Mouse (Mus musculus): ENCODE results near the gene Mycl. TPM values are rescaled to one million over a fixed set of nuclear protein-coding genes. Genes with fewer than 3 reads are reported as not detected.
"Not testable (repeated sequence)": the region's sequence is repeated elsewhere in the genome, so short reads cannot be mapped to it uniquely, and the experiment has no call there.

Mycl gene
- polyA plus RNA-seq, 1 experiment = 1.6 TPM

- Histone ChIP-seq H3K27me3 (replicated peaks; ENCODE audit: control insufficient read depth, insufficient read depth, low read length) (no peaks in the 10 kb centered on the region), H3K4me3 (ENCODE audit: insufficient read depth, low read depth, low read length) (no peak overlapping the region), H3K4me1 (ENCODE audit: control insufficient read depth, insufficient read depth, low read length) (no peaks in the 10 kb centered on the region), H3K36me3 (ENCODE audit: control insufficient read depth, insufficient read depth, low read length) (no peaks in the 10 kb centered on the region), H3K27ac (ENCODE audit: insufficient read depth, low read depth, low read length) (no peak overlapping the region)
- TF ChIP-seq POLR2A (IDR thresholded peaks at IDR 0.05; ENCODE audit: low read depth, low read length) (no peak), CTCF (conservative IDR thresholded peaks at IDR 0.05; ENCODE audit: insufficient read depth, insufficient read length, low read depth, low read length) (no peak)
- 65% methylated on average over 14 of the region's 14 CpGs for WGBS
- no peak for DNase-seq
Measured at GRCm38 (mm10) chr4:123000130-123000529, 4.7 kb downstream of the Mycl start.

GRCm38 (mm10) chr4:123000617-123001342 lies 5.3 kb downstream of the Mycl start:
- 76% methylated on average over 17 of the region's 17 CpGs for WGBS

DNA sequence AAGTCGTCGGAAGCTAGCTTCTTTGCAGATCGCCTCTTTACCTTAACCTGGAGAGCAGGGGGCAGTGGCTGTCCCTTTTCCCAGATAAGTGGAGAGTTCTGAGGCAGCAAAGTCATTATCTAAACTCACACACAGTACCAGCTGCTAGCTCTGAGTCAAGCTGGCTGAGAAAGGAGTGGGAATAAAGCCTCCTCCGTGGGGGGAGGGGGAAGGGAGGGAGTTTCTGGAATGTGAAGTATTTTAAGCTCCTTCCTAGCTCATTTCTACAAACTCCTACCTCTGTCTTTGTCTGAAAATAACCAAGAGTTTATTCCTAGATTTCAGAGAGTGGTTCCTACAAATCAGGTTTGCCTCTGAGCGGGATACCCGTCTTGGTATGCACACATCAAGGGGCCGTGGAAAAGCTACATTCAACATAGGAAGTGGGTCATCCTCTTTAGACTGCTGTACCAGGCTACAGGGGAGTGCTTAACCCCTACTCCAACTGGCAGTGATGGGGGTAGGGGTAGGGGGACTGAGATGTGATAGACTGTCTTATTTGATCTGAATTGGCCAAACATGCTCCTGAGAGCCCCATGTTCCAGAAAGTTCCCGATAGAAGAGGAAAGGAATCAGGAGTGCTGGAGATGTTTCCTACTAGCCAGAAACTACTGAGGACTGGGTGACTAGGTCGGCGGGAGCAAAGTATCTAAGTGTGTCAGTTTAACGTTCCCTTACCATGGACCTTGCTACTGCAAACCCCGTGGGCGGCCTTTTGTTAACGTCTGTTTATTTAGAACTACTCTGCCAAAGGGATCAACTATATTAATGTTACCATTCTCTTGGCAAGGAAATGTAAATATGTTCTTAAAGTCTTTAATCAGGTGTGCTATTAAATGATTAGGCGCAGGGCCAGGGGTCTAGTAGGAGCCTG lies 9.9 kb downstream of the Mycl start:
- Histone ChIP-seq H3K27me3 (replicated peaks; ENCODE audit: control insufficient read depth, insufficient read depth, low read length) (no peaks in the 10 kb centered on the region; the same call in 1 of the 2 replicates), H3K4me1 (ENCODE audit: control insufficient read depth, insufficient read depth, low read length) (no peaks in the 10 kb centered on the region), H3K27ac (ENCODE audit: insufficient read depth, low read depth, low read length) (no peak overlapping the region), H3K4me3 (ENCODE audit: insufficient read depth, low read depth, low read length) (no peak overlapping the region), H3K36me3 (ENCODE audit: control insufficient read depth, insufficient read depth, low read length) (no peaks in the 10 kb centered on the region)
- WGBS = 43% methylated on average over 15 of the region's 15 CpGs
- TF ChIP-seq CTCF (conservative IDR thresholded peaks at IDR 0.05; ENCODE audit: insufficient read depth, insufficient read length, low read depth, low read length) (no peak), POLR2A (IDR thresholded peaks at IDR 0.05; ENCODE audit: low read depth, low read length) (no peak)
- peak; percentile 21 for DNase-seq

More at GRCm38 (mm10) chr4:123000617-123001342, 5.3 kb downstream of the Mycl start:
- no peak for DNase-seq
- Histone ChIP-seq H3K36me3 (ENCODE audit: control insufficient read depth, insufficient read depth, low read length) (no peaks in the 10 kb centered on the region), H3K27ac (ENCODE audit: insufficient read depth, low read depth, low read length) (no peak overlapping the region), H3K4me1 (ENCODE audit: control insufficient read depth, insufficient read depth, low read length) (no peaks in the 10 kb centered on the region), H3K27me3 (replicated peaks; ENCODE audit: control insufficient read depth, insufficient read depth, low read length) (no peaks in the 10 kb centered on the region), H3K4me3 (ENCODE audit: insufficient read depth, low read depth, low read length) (no peak overlapping the region)
- TF ChIP-seq CTCF (conservative IDR thresholded peaks at IDR 0.05; ENCODE audit: insufficient read depth, insufficient read length, low read depth, low read length) (no peak), POLR2A (IDR thresholded peaks at IDR 0.05; ENCODE audit: low read depth, low read length) (no peak)

GRCm38 (mm10) chr4:123012501-123012900 lies 17.0 kb downstream of the Mycl start:
- H3K4me3 ChIP-seq (ENCODE audit: insufficient read depth, low read depth, low read length); H3K27ac ChIP-seq (ENCODE audit: insufficient read depth, low read depth, low read length); H3K4me1 ChIP-seq (ENCODE audit: control insufficient read depth, insufficient read depth, low read length); H3K36me3 ChIP-seq (ENCODE audit: control insufficient read depth, insufficient read depth, low read length); DNase-seq; H3K27me3 ChIP-seq (replicated peaks; ENCODE audit: control insufficient read depth, insufficient read depth, low read length): not testable (repeated sequence)
- WGBS = 89% methylated on average over 4 of the region's 4 CpGs

- Histone ChIP-seq H3K27me3 (replicated peaks; ENCODE audit: control insufficient read depth, insufficient read depth, low read length) (no peaks in the 10 kb centered on the region; the same call in 1 of the 2 replicates), H3K36me3 (ENCODE audit: control insufficient read depth, insufficient read depth, low read length) (no peaks in the 10 kb centered on the region), H3K4me3 (ENCODE audit: insufficient read depth, low read depth, low read length) (no peak overlapping the region), H3K4me1 (ENCODE audit: control insufficient read depth, insufficient read depth, low read length) (peaks cover 4% of the 10 kb centered on the region), H3K27ac (ENCODE audit: insufficient read depth, low read depth, low read length) (no peak overlapping the region)
- DNase-seq = no peak
- no peak for TF ChIP-seq CTCF (conservative IDR thresholded peaks at IDR 0.05; ENCODE audit: insufficient read depth, insufficient read length, low read depth, low read length)
- 55% methylated on average over 5 of the region's 5 CpGs for WGBS
Measured at GRCm38 (mm10) chr4:123013346-123013945, 18.0 kb downstream of the Mycl start.

GRCm38 (mm10) chr4:123013949-123014406 lies 18.5 kb downstream of the Mycl start:
- no peak overlapping the region for H3K27ac ChIP-seq (ENCODE audit: insufficient read depth, low read depth, low read length)
- no peak overlapping the region for H3K4me3 ChIP-seq (ENCODE audit: insufficient read depth, low read depth, low read length)
- no peaks in the 10 kb centered on the region for H3K27me3 ChIP-seq (replicated peaks; ENCODE audit: control insufficient read depth, insufficient read depth, low read length)
- TF ChIP-seq CTCF (conservative IDR thresholded peaks at IDR 0.05; ENCODE audit: insufficient read depth, insufficient read length, low read depth, low read length) (no peak), POLR2A (IDR thresholded peaks at IDR 0.05; ENCODE audit: low read depth, low read length) (no peak)
- 60% methylated on average over 3 of the region's 3 CpGs for WGBS
- no peak for DNase-seq
- no peaks in the 10 kb centered on the region for H3K36me3 ChIP-seq (ENCODE audit: control insufficient read depth, insufficient read depth, low read length)
- peaks cover 5% of the 10 kb centered on the region for H3K4me1 ChIP-seq (ENCODE audit: control insufficient read depth, insufficient read depth, low read length)
